Mouse (Mus musculus) brain, embryonic 14.5 days (tissue): ENCODE measurements around the gene Nrgn.

Experiments
- CTCF ChIP-seq: fragments of 200-500 bp; IDR thresholded peaks from 2 replicates; pipeline ENCODE4 v1.5.1; 2012; ENCODE audit warnings: inconsistent platforms, mild to moderate bottlenecking, moderate library complexity, borderline replicate concordance; ENCODE audit not compliant: insufficient read depth, insufficient read length; ENCODE audit errors: extremely low read depth
- POLR2A ChIP-seq: fragments of 200-500 bp; IDR thresholded peaks from 2 replicates; pipeline ENCODE4 v1.6.1; 2012; ENCODE audit warnings: mild to moderate bottlenecking, inconsistent platforms, borderline replicate concordance; ENCODE audit not compliant: poor library complexity, insufficient read depth, insufficient read length, severe bottlenecking; ENCODE audit errors: extremely low read depth

- no peak for TF ChIP-seq CTCF
- TF ChIP-seq POLR2A = no peak
These were observed 1.6 kb upstream of the Nrgn start for GRCm38 (mm10) chr9:37554279-37554678.
